Mouse (Mus musculus): ENCODE data around the gene Slc7a10. TPM values are rescaled to one million over a fixed set of nuclear protein-coding genes. Genes with fewer than 3 reads are reported as not detected.
"Not testable (repeated sequence)": the region's sequence is repeated elsewhere in the genome, so short reads cannot be mapped to it uniquely, and the experiment has no call there.

Gene Slc7a10
- polyA plus RNA-seq, 1 experiment from 2014 or later: 1.8 TPM

DNA sequence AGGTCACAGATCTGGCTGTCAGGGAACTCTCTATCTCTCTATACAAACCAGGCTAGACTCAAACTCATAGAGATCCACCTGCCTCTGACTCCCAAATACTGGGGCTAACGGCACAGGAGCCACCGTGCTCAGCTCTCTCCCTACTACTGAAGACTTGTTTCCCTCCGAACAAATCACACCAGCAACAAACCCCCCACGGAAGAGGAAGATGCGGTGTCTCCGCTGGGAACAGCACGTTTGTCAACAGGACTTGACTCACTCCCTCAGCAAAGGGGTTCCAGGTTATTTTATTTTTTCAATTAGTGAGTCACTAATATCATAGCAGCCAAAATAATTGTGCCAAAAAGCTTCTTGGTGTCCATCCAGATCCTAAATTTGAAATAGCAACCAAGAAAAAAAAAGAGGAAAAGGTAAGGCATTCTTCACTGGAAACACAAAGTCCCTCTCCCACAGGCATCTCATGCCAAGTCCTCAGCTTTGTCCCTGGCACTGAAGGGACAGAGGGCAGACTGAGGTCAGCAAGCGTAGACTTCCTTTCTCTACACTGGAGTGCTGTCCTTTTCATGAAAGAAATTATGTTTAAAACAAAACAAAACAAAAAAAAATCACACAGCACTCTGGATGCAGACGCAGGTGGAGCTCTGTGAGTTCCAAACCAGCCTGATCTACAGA is 34.6 kb downstream of the Slc7a10 start:
- no peak for TF ChIP-seq CTCF (IDR thresholded peaks at IDR 0.05; ENCODE audit: low read depth)
- no peak for ATAC-seq (ENCODE audit: insufficient read depth)
- DNase-seq: no peak
- no peaks in the 10 kb centered on the region for H3K27me3 ChIP-seq (ENCODE audit: insufficient read depth, low read length)
- H3K9ac ChIP-seq: no peak overlapping the region
- H3K4me2 ChIP-seq: no peak overlapping the region
- H3K36me3 ChIP-seq (ENCODE audit: insufficient read depth): no peaks in the 10 kb centered on the region
- WGBS: 66% methylated on average over 9 of the region's 9 CpGs
- no peak overlapping the region for H3K4me3 ChIP-seq (ENCODE audit: low read depth, low read length)
- no peaks in the 10 kb centered on the region for H3K9me3 ChIP-seq (ENCODE audit: low read depth, low read length)
- H3K4me1 ChIP-seq (ENCODE audit: insufficient read depth): no peaks in the 10 kb centered on the region
- no peak overlapping the region for H3K27ac ChIP-seq (ENCODE audit: low read depth)

DNA sequence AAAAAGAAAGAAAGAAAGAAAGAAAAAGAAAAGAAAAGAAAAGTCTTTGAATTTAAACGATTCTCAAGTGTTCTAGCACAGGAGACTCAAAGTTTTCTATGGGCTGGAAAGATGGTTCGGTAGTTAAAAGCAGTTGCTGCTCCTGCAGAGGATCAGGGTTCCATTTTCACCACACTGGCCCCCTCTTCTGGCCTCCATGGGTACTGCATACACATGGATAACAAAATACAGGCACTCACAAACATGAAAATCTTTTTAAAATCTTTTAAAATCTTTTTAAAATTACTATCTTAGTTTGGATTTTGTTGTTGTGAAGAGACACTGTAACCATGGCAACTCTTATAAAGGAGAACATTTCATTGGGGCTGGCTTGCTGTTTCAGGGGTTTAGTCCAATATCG is 44.1 kb downstream of the Slc7a10 start:
- peak; percentile 42 for DNase-seq
- TF ChIP-seq CTCF (IDR thresholded peaks at IDR 0.05; ENCODE audit: low read depth): peak; percentile 53
- 64% methylated on average over 3 of the region's 3 CpGs for WGBS

DNA sequence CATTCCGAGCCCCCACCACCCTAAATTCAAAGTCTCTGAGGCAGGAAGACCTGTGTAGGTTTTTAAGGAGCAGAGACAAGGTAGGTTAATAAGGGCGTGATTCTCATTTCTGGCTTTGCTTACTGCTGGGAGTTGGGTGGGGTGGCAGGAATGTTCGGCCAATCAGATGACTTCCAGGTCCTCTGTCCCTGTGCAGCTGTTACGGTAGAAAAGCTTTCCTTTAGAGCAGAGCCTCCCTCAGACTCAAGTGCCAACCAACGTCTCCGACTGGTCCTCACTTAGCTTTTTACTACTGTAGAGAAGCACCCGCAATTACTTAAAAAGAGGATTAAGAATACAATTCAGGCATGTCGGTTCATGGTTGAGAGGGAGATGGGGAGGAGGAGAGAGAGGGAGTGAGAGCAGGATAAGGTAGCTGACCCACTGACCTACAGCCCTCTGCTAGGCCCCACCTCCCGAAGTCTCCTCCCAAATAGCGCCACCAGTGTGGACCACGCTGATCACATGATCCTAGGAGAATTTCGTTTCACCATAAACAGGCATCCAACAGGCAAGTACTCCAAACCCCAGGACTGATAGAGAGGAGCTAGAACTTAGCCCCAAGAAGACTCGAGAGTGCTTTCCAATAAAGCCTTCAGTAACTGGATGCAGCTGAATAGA is 46.7 kb downstream of the Slc7a10 start:
- no peak for ATAC-seq (ENCODE audit: insufficient read depth)
- no peak overlapping the region for H3K27ac ChIP-seq (ENCODE audit: low read depth)
- WGBS: 32% methylated on average over 13 of the region's 13 CpGs
- no peaks in the 10 kb centered on the region for H3K36me3 ChIP-seq (ENCODE audit: insufficient read depth)
- H3K27me3 ChIP-seq (ENCODE audit: insufficient read depth, low read length): no peaks in the 10 kb centered on the region
- H3K9ac ChIP-seq: no peak overlapping the region
- no peak overlapping the region for H3K4me3 ChIP-seq (ENCODE audit: low read depth, low read length)
- TF ChIP-seq CTCF (IDR thresholded peaks at IDR 0.05; ENCODE audit: low read depth): no peak
- H3K9me3 ChIP-seq (ENCODE audit: low read depth, low read length): no peaks in the 10 kb centered on the region
- no peaks in the 10 kb centered on the region; the same call in 1 of the 2 replicates for H3K4me1 ChIP-seq (ENCODE audit: insufficient read depth)
- peak; percentile 14 for DNase-seq
- no peak overlapping the region for H3K4me2 ChIP-seq

More for the DNA sequence above, 44.1 kb downstream of the Slc7a10 start:
- Histone ChIP-seq H3K36me3 (ENCODE audit: insufficient read depth) (no peaks in the 10 kb centered on the region), H3K27me3 (ENCODE audit: insufficient read depth, low read length) (no peaks in the 10 kb centered on the region), H3K9me3 (ENCODE audit: low read depth, low read length) (no peaks in the 10 kb centered on the region), H3K4me2 (no peak overlapping the region), H3K27ac (ENCODE audit: low read depth) (no peak overlapping the region), H3K9ac (no peak overlapping the region), H3K4me1 (ENCODE audit: insufficient read depth) (no peaks in the 10 kb centered on the region; the same call in 1 of the 2 replicates), H3K4me3 (ENCODE audit: low read depth, low read length) (no peak overlapping the region)
- ATAC-seq (ENCODE audit: insufficient read depth): no peak

DNA sequence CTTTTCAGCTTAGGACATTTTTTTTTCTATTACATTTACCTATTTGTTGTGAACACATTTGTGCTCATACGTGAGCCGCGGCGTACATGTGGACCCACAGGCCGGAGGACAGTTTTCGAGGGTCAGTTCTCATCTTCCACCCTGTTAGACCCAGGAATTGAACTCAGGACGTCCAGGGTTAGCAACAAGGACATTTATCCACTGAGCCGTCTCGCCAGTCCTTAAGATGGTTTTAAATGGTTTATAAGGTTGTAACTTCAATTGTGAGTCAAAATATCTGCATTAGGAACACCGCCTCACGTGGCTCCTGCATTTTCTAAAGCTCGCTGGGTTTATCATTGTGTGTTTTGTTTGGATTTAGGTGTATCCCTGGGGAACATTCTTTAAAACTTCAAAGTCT is 47.7 kb downstream of the Slc7a10 start:
- peak overlapping the region; percentile 56 for H3K9ac ChIP-seq
- DNase-seq: no peak
- no peak for TF ChIP-seq CTCF (IDR thresholded peaks at IDR 0.05; ENCODE audit: low read depth)
- ATAC-seq (ENCODE audit: insufficient read depth): no peak
- H3K4me1 ChIP-seq (ENCODE audit: insufficient read depth): no peaks in the 10 kb centered on the region; the same call in 1 of the 2 replicates
- H3K4me3 ChIP-seq (ENCODE audit: low read depth, low read length): peak overlapping the region; percentile 52
- peak overlapping the region; percentile 90 for H3K27ac ChIP-seq (ENCODE audit: low read depth)
- no peaks in the 10 kb centered on the region for H3K9me3 ChIP-seq (ENCODE audit: low read depth, low read length)
- WGBS: 41% methylated on average over 12 of the region's 12 CpGs
- H3K27me3 ChIP-seq (ENCODE audit: insufficient read depth, low read length): no peaks in the 10 kb centered on the region
- no peaks in the 10 kb centered on the region for H3K36me3 ChIP-seq (ENCODE audit: insufficient read depth)
- H3K4me2 ChIP-seq: peak overlapping the region; percentile 66

DNA sequence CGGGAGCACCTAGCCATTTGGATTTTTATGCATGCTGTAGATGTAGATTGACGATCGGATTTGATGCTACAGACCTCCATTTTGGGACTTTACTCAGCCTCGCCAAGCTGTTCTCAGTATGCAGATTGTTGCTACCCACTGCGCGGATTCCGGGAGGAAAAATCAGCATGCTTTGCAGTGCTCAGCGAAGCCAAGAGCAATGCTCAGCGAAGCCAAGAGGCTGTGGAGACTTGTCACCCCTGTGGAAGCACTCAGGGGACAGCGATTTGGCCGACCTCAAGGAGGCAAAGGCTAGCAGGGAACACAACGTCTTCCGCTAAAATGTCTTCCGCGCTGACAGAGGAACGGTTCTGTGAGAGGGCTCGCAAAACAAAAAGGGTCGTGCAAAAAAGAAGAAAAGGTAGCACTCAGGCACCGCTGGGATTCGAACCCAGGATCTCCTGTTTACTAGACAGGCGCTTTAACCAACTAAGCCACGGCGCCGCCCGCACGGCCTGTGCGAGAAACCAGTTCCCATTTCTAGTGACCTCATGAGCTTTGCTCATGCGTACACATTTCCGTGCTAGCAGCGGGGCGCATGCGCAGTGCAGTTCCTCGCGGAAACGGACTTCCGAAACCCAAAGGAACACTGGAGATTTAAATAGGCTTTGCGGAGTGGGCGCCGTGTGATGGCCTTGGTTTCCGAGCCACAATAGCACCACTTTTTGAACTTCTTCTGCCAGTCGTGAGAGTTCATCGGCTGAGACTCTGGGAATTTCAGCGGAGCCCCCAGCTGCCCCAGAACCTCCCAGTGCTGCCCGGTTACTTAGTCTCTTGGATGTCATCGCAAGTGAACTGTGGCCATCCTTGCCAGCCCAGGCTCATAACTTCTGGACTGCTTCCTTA is 48.4 kb downstream of the Slc7a10 start:
- H3K27me3 ChIP-seq (ENCODE audit: insufficient read depth, low read length): no peaks in the 10 kb centered on the region
- H3K9ac ChIP-seq: peak overlapping the region; percentile 58
- H3K36me3 ChIP-seq (ENCODE audit: insufficient read depth): no peaks in the 10 kb centered on the region
- H3K27ac ChIP-seq (ENCODE audit: low read depth): peak overlapping the region; percentile 93
- H3K9me3 ChIP-seq (ENCODE audit: low read depth, low read length): no peaks in the 10 kb centered on the region
- H3K4me3 ChIP-seq (ENCODE audit: low read depth, low read length): peak overlapping the region; percentile 52
- peak; percentile 94 for ATAC-seq (ENCODE audit: insufficient read depth)
- DNase-seq: peak; percentile 100
- WGBS: under 1% methylated on average over 45 of the region's 45 CpGs
- H3K4me2 ChIP-seq: peak overlapping the region; percentile 66
- no peak for TF ChIP-seq CTCF (IDR thresholded peaks at IDR 0.05; ENCODE audit: low read depth)
- no peaks in the 10 kb centered on the region; the same call in 1 of the 2 replicates for H3K4me1 ChIP-seq (ENCODE audit: insufficient read depth)

DNA sequence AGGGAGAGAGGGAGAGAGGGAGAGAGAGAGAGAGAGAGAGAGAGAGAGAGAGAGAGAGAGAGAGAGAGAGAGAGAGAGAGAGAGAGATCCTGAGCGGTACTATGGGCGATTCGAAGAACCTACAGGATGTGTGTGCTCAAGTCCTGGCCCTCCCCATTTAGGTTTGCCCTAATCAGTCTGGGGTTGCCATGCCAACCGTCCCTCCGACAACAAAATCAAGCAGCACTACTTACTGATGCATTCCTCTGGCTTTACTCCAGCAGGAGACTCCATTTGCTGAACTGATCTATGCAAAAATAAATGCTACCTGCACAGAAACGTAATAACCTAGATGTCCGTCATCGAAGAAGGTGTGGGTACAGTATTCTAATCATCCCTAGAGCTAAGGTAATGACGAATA is 49.1 kb downstream of the Slc7a10 start:
- WGBS: 17% methylated on average over 9 of the region's 9 CpGs
- ATAC-seq (ENCODE audit: insufficient read depth): peak; percentile 69
- H3K9ac ChIP-seq: peak overlapping the region; percentile 36; the same call in 1 of the 2 replicates

DNA sequence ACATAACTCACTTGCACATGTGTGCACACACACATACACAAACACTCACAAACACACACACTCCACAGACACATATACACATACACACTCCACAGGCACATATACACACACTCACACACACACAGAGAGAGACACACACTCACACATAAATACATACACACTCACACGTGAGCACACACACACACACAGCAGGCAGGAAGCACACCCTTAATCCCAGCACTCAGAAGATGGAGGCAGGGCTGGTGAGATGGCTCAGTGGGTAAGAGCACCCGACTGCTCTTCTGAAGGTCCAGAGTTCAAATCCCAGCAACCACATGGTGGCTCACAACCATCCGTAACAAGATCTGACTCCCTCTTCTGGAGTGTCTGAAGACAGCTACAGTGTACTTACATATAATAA is 51.8 kb downstream of the Slc7a10 start:
- not testable (repeated sequence) for H3K9me3 ChIP-seq (ENCODE audit: low read depth, low read length); DNase-seq; H3K27me3 ChIP-seq (ENCODE audit: insufficient read depth, low read length); H3K4me1 ChIP-seq (ENCODE audit: insufficient read depth); H3K9ac ChIP-seq; H3K4me3 ChIP-seq (ENCODE audit: low read depth, low read length); H3K27ac ChIP-seq (ENCODE audit: low read depth); H3K4me2 ChIP-seq; H3K36me3 ChIP-seq (ENCODE audit: insufficient read depth); ATAC-seq (ENCODE audit: insufficient read depth)
- WGBS: 56% methylated on average over 2 of the region's 3 CpGs

More for the DNA sequence above, 49.1 kb downstream of the Slc7a10 start:
- Histone ChIP-seq H3K4me1 (ENCODE audit: insufficient read depth) (no peaks in the 10 kb centered on the region; the same call in 1 of the 2 replicates), H3K4me2 (peak overlapping the region; percentile 66), H3K27ac (ENCODE audit: low read depth) (peak overlapping the region; percentile 77), H3K27me3 (ENCODE audit: insufficient read depth, low read length) (no peaks in the 10 kb centered on the region), H3K9me3 (ENCODE audit: low read depth, low read length) (no peaks in the 10 kb centered on the region), H3K36me3 (ENCODE audit: insufficient read depth) (no peaks in the 10 kb centered on the region), H3K4me3 (ENCODE audit: low read depth, low read length) (peak overlapping the region; percentile 52)
- TF ChIP-seq CTCF (IDR thresholded peaks at IDR 0.05; ENCODE audit: low read depth): no peak
- DNase-seq: peak; percentile 83

Other genes starting within 250 kb of the Slc7a10 start
- gene Cebpg, start 129.8 kb upstream of the Slc7a10 start, polyA plus RNA-seq (2014; fragmentation: Nextera tagmentation; extraction: Ambion mirVana): 38.6 and 41.7 TPM in 2 replicates
- gene Cebpa, start 67.1 kb upstream of the Slc7a10 start, polyA plus RNA-seq (2014; fragmentation: Nextera tagmentation; extraction: Ambion mirVana): 5.1 and 6.0 TPM in 2 replicates
- 8.2 and 11.2 TPM in 2 replicates for gene Lrp3, start 29.1 kb downstream of the Slc7a10 start, polyA plus RNA-seq (2014; fragmentation: Nextera tagmentation; extraction: Ambion mirVana)
- gene Gpatch1, start 132.1 kb downstream of the Slc7a10 start, polyA plus RNA-seq (2014; fragmentation: Nextera tagmentation; extraction: Ambion mirVana): 15.9 and 16.1 TPM in 2 replicates
- gene Rhpn2, start 147.8 kb downstream of the Slc7a10 start, polyA plus RNA-seq (2014; fragmentation: Nextera tagmentation; extraction: Ambion mirVana): 3.0 and 3.6 TPM in 2 replicates
- 17.7 and 20.2 TPM in 2 replicates for gene Faap24, start 210.5 kb downstream of the Slc7a10 start, polyA plus RNA-seq (2014; fragmentation: Nextera tagmentation; extraction: Ambion mirVana)
- gene Cep89, start 210.7 kb downstream of the Slc7a10 start, polyA plus RNA-seq (2014; fragmentation: Nextera tagmentation; extraction: Ambion mirVana): 47.9 and 49.4 TPM in 2 replicates